Mouse (Mus musculus): ENCODE measurements around the gene Lmnb2. TPM values are rescaled to one million over a fixed set of nuclear protein-coding genes. Genes with fewer than 3 reads are reported as not detected.

Lmnb2 gene
- total RNA-seq, 2 experiments from 2014 or later = 20.8 to 21.9 TPM

- DNase-seq (ENCODE audit: low spot score in 2 of 2) = no peak
- H3K4me3 ChIP-seq = no peak within 1 kb of the TSS
- no peak for TF ChIP-seq CTCF (conservative IDR thresholded peaks at IDR 0.05)
- H3K27ac ChIP-seq = no peak within 1 kb of the TSS
Observed at GRCm38 (mm10) chr10:80871581-80871980, 46.5 kb downstream of the Lmnb2 start, which contains the start of gene Tmprss9. Gene Tmprss9, plus strand, starts transcription at chr10:80871848.

GRCm38 (mm10) chr10:80870993-80871392 is 47.1 kb downstream of the Lmnb2 start:
- Histone ChIP-seq H3K27ac (no peak overlapping the region), H3K4me3 (no peak overlapping the region)
- DNase-seq (ENCODE audit: low spot score in 2 of 2) = no peak
- TF ChIP-seq CTCF (conservative IDR thresholded peaks at IDR 0.05) = no peak

- H3K4me3 ChIP-seq = no peak overlapping the region
- TF ChIP-seq CTCF (conservative IDR thresholded peaks at IDR 0.05) = no peak
- no peak for DNase-seq (ENCODE audit: low spot score in 2 of 2)
- H3K27ac ChIP-seq = no peak overlapping the region
Observed at GRCm38 (mm10) chr10:80864446-80864845, 53.6 kb downstream of the Lmnb2 start.

DNA sequence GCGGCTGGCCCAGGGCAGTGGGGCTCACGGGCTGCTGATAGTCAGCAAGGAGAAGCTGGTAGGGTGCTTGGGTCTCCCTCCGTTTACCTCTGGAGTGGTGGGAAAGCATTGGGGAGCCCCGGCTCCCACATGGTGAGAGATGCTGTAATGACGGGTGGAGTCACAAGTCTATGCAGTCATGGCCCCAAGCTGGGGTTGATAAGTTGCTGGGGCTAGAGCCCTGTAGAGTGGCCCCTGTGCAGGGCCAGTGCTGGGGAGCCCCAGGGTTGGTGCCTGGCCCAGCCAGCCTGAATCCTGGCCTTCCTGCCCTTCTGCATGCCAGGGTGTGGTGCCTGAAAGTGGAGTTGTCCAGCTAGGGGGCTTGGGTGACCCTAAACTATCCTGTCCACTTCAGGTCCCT is 55.7 kb downstream of the Lmnb2 start:
- DNase-seq (ENCODE audit: low spot score in 2 of 2) = no peak
- TF ChIP-seq CTCF (conservative IDR thresholded peaks at IDR 0.05) = no peak
- Histone ChIP-seq H3K4me3 (no peak overlapping the region), H3K27ac (no peak overlapping the region)

- H3K27ac ChIP-seq = peak overlapping the region; percentile 64; the same call in 1 of the 2 replicates
- H3K4me3 ChIP-seq = no peak overlapping the region
- TF ChIP-seq CTCF (conservative IDR thresholded peaks at IDR 0.05) = no peak
- no peak for DNase-seq (ENCODE audit: low spot score in 2 of 2)
Observed at GRCm38 (mm10) chr10:80858350-80858935, 59.6 kb downstream of the Lmnb2 start.

DNA sequence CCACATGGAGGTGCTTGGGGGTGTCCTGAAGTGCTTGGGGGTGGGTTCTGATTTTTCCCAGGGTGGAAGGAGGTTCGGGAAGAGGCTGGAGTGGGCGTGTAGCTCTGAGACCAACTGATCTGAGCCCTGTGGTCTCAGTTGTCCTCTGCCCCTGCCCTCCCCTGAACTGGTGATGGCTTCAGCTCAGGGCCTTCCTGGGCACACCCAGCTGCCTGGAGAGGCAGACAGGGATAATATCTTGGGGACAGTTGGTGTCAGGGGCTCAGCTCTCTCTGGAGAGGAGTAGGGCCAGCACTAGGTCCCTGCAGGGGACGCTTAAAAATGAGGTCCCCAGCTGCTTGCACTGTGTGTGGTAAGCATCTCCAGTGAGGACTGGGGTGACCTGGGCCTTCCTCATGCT is 60.2 kb downstream of the Lmnb2 start:
- TF ChIP-seq CTCF (conservative IDR thresholded peaks at IDR 0.05) = no peak
- peak overlapping the region; percentile 64 for H3K27ac ChIP-seq
- no peak for DNase-seq (ENCODE audit: low spot score in 2 of 2)
- no peak overlapping the region for H3K4me3 ChIP-seq

DNA sequence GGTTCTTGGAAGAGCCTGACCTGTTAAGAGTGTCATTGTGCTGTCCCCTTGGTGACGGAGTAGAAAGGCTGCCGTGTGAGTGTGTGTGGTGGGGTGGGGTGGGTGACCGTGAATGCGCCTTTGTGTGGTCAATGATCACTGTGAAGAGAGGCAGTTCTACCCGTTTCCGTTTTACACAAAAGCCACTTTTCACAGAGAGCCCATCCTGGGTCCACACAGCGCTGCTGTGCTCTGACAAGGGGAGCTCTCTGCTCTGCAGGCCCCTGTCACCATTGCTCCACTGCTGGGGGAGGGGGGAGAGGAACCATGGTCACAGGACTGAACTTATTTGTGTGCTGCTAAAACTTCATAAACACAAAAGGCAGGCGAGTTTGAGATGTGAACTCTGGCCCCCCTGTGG is 60.7 kb downstream of the Lmnb2 start:
- Histone ChIP-seq H3K27ac (peak overlapping the region; percentile 89), H3K4me3 (no peak overlapping the region)
- peak in 1 of 2 experiments; percentile 54 for DNase-seq (ENCODE audit: low spot score in 2 of 2)
- no peak for TF ChIP-seq CTCF (conservative IDR thresholded peaks at IDR 0.05)

GRCm38 (mm10) chr10:80856908-80857307 is 61.1 kb downstream of the Lmnb2 start:
- Histone ChIP-seq H3K27ac (peak overlapping the region; percentile 89), H3K4me3 (peak overlapping the region; percentile 2; the same call in 1 of the 2 replicates)
- TF ChIP-seq CTCF (conservative IDR thresholded peaks at IDR 0.05) = no peak

DNA sequence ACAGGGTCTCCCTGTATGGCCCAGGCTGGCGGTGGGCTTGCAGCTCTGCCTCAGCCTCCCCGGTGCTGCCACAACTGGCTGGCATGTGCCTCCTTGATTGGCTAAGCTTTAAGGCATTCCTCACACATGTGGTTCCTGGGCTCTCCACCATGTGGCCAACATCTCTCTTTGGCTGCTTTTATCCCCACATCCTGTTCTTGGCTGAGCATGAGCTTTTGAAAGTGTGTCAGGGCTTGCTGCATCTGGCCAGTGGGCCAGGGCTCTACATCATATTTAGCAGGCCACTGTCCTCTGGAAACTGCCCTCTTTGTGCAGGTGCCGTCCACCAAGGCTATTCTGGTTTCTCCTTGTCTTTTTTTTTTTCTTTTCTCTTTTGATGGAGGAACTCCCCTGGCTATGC is 61.8 kb downstream of the Lmnb2 start:
- H3K4me3 ChIP-seq = peak overlapping the region; percentile 99
- no peak for DNase-seq (ENCODE audit: low spot score in 2 of 2)
- peak; percentile 44 for TF ChIP-seq CTCF (conservative IDR thresholded peaks at IDR 0.05)
- H3K27ac ChIP-seq = peak overlapping the region; percentile 89

More at GRCm38 (mm10) chr10:80856908-80857307, 61.1 kb downstream of the Lmnb2 start:
- no peak for DNase-seq (ENCODE audit: low spot score in 2 of 2)

DNA sequence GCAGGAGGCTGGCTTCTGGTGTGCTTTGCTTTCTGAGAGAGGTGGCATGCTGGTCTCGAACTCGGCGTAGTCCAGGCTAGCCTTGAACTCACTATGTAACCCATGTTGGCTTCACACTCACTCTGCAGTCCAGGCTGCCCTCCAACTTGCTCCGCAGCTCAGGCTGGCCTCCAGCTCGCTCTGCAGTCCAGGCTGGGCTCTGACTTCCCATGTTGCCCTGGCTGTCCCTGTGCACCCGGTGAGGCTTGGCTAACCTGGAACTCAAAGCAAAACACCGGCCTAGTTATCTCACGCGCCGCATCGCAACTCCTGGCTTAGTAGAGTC is 62.3 kb downstream of the Lmnb2 start:
- no peak for TF ChIP-seq CTCF (conservative IDR thresholded peaks at IDR 0.05)
- peak overlapping the region; percentile 89 for H3K27ac ChIP-seq
- no peak for DNase-seq (ENCODE audit: low spot score in 2 of 2)
- H3K4me3 ChIP-seq = peak overlapping the region; percentile 99

DNA sequence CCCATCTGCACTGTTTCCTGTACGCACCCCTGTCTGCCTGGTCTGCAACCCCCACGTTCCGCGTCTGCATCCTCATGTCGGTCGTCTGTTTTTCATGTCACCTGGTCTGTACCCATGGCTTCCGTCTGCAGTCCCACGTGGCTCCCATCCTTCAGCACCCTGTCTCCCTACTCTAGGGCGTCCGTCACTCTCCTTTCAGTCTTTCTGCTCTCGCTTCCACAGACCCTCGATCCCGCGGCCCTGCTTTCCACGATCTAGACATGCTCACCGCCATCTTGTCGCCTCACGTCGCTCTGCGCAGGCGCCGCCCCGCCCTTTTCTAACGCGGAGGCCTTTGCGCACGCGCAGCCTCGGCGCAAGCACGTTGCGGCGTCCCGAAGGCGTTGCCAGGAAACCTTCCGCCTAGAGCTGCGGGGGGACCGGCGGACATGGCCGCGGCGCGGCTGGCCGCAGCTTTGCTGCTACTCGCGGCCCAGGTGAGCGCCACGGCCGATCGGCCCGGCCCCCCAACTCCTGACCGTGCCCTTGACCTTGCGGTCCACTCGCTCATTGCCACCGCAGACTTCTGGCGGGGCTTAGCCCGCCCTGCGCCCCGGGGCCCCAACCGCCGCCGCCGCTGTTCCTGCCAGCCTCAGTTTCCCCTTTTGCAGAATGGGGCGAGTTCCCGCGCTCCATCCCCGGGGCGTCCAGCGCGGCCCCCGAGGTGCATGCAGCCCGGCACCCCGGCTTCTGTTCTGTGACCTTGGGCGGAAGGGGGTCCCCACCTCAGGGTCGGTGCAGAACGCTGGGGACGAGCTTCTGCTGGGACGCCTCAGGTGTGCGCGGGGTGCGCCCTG is 62.9 kb downstream of the Lmnb2 start, which contains the start of the genes Lsm7 and Sppl2b:
Lsm7 (minus strand) TSS at position 297 of the 836 bp plus-strand sequence.
Sppl2b (plus strand) TSS at position 363 of the 836 bp plus-strand sequence.
- no peak for TF ChIP-seq CTCF (conservative IDR thresholded peaks at IDR 0.05)
- Histone ChIP-seq H3K4me3 (peak within 1 kb of the TSS; percentile 99), H3K27ac (peak within 1 kb of the TSS; percentile 89)
- peak; percentile 95 to 96 for DNase-seq (ENCODE audit: low spot score in 2 of 2)

Other genes with a start within 250 kb of the Lmnb2 start
- 10 to 100 TPM; 45.3 to 46.9 TPM for gene Mknk2, start 240.1 kb downstream of the Lmnb2 start, total RNA-seq (2021)
- 10 to 100 TPM; 10.6 to 16.5 TPM for gene Mob3a, start 216.3 kb downstream of the Lmnb2 start, total RNA-seq (2021)
- gene Izumo4, start 216.1 kb downstream of the Lmnb2 start, total RNA-seq (2021) = 10 to 100 TPM; 65.0 to 69.0 TPM
- gene Ap3d1, start 176.0 kb downstream of the Lmnb2 start, total RNA-seq (2021) = 100 to 1,000 TPM; 145 to 153 TPM
- 10 to 100 TPM; 52.0 to 63.6 TPM for gene Dot1l, start 163.0 kb downstream of the Lmnb2 start, total RNA-seq (2021)
- gene Sf3a2, start 120.0 kb downstream of the Lmnb2 start, total RNA-seq (2021) = 10 to 100 TPM; 51.7 to 55.1 TPM
- gene Plekhj1, start 119.6 kb downstream of the Lmnb2 start, total RNA-seq (2021) = 10 to 100 TPM; 68.4 to 76.3 TPM
- gene Amh, start 113.0 kb downstream of the Lmnb2 start, total RNA-seq (2021) = 1 to 10 TPM; 2.7 to 5.3 TPM
- gene Jsrp1, start 104.7 kb downstream of the Lmnb2 start, total RNA-seq (2021) = 1 to 10 TPM; 1.9 to 2.5 TPM
- 100 to 1,000 TPM; 478 to 493 TPM for gene Oaz1, start 91.6 kb downstream of the Lmnb2 start, total RNA-seq (2021)
- gene Lingo3, start 74.2 kb downstream of the Lmnb2 start, total RNA-seq (2021) = 10 to 100 TPM; 49.4 to 54.3 TPM
- 10 to 100 TPM; 51.6 to 53.3 TPM for gene Lsm7, start 63.0 kb downstream of the Lmnb2 start, total RNA-seq (2021)
- 10 to 100 TPM; 61.2 to 63.2 TPM for gene Sppl2b, start 63.0 kb downstream of the Lmnb2 start, total RNA-seq (2021)
- gene Tmprss9, start 46.4 kb downstream of the Lmnb2 start, total RNA-seq (2021) = under 1 TPM; 0.46 to 0.56 TPM
- gene Timm13, start 17.3 kb downstream of the Lmnb2 start, total RNA-seq (2021) = 100 to 1,000 TPM; 134 to 145 TPM
- gene Gadd45b, start 11.8 kb upstream of the Lmnb2 start, total RNA-seq (2021) = 10 to 100 TPM; 17.0 to 17.5 TPM
- gene Gng7, start 96.7 kb upstream of the Lmnb2 start, total RNA-seq (2021) = 100 to 1,000 TPM; 161 to 176 TPM
- gene Diras1, start 107.4 kb upstream of the Lmnb2 start, total RNA-seq (2021) = 100 to 1,000 TPM in 1 of 2 experiments, 10 to 100 TPM in 1; 95.2 to 100 TPM
- gene Slc39a3, start 119.2 kb upstream of the Lmnb2 start, total RNA-seq (2021) = 10 to 100 TPM; 60.8 to 66.1 TPM
- gene Sgta, start 141.9 kb upstream of the Lmnb2 start, total RNA-seq (2021) = 100 to 1,000 TPM; 176 TPM
- gene Thop1, start 151.8 kb upstream of the Lmnb2 start, total RNA-seq (2021) = 10 to 100 TPM; 52.0 to 52.6 TPM
- under 1 TPM; 0.20 to 0.66 TPM for gene Creb3l3, start 180.6 kb upstream of the Lmnb2 start, total RNA-seq (2021)
- gene Map2k2, start 187.7 kb upstream of the Lmnb2 start, total RNA-seq (2021) = 100 to 1,000 TPM; 132 to 139 TPM
- 100 to 1,000 TPM; 103 to 109 TPM for gene Zbtb7a, start 217.0 kb upstream of the Lmnb2 start, total RNA-seq (2021)
- 10 to 100 TPM; 29.4 to 29.5 TPM for gene Pias4, start 249.7 kb upstream of the Lmnb2 start, total RNA-seq (2021)